Comparison of ENCODE assay signal across 16 mouse cellular contexts in the genomic region with DNA sequence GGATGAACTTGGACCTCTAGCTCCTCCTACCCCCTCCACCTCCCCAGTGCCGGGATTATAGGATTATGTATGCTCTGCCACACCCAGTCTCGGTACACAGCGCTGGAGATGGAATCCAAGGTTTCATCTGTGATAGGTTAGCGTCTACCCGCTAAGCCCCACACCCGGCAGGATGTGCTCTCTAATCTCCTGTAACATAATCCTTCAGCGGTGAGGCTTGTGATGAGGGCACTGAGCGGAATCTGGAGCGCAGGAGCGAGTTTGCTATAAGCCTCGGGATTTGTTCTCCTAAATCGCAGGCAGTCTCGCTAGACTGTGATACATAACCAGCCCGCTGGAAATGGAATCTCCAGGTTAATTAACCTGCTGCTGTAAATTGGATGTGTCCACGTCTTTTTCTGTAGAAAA. TPM values are rescaled to one million over a fixed set of nuclear protein-coding genes. Genes with fewer than 3 reads are reported as not detected.
A peak's percentile ranks its signal among the peaks of the same experiment; 100 is the strongest.
DNase-seq lines count a peak whose midpoint lies in the region; ATAC-seq and TF ChIP-seq lines count a peak whose summit lies in the region.
"Had no signal": no experiment of that assay in that cellular context is flagged by ENCODE, and none has a peak within 500 bp of the region (broad histone marks: within the 10 kb centered on the region; RNA-seq: fewer than 3 reads in every experiment).

No protein-coding gene starts in this region.

- H3K27ac ChIP-seq in heart, embryonic 14.5 days (replicated peaks in 1 of 2; ENCODE audit: control insufficient read depth in 1 of 2, insufficient read depth in 1 of 2, low read depth in 2 of 2, low read length in 2 of 2) = no peak overlapping the region
- no peak overlapping the region for H3K27ac ChIP-seq in limb, embryonic 13.5 days
- H3K27ac ChIP-seq: heart, embryonic 15.5 days; liver, embryonic 14.5 days; neural tube, embryonic 15.5 days had no signal

- no peak for ATAC-seq in heart, embryonic 14.5 days (ENCODE audit: insufficient number of reproducible peaks, insufficient read depth, low FRiP score, low read depth)
- no peak for ATAC-seq in limb, embryonic 13.5 days (ENCODE audit: low FRiP score, low read depth)
- ATAC-seq: CD4-positive, CD25-positive, alpha-beta regulatory T cell, adult 4 months had no signal

- no peak overlapping the region for H3K9ac ChIP-seq in heart, embryonic 14.5 days (ENCODE audit: low read length)
- 0 out of 2 replicates have a peak overlapping the region, but pooled peaks have one; percentile 13 for H3K9ac ChIP-seq in limb, embryonic 13.5 days
- H3K9ac ChIP-seq: heart, embryonic 15.5 days; liver, embryonic 14.5 days; neural tube, embryonic 15.5 days had no signal

- peaks cover 17% of the 10 kb centered on the region for H3K27me3 ChIP-seq in heart, embryonic 14.5 days (ENCODE audit: control insufficient read depth, insufficient read depth, low read length)
- H3K27me3 ChIP-seq in limb, embryonic 13.5 days = peaks cover 16% of the 10 kb centered on the region

- no peak overlapping the region for H3K4me3 ChIP-seq in heart, embryonic 14.5 days (ENCODE audit: control insufficient read depth in 1 of 2, insufficient read depth in 1 of 2, low read depth in 1 of 2, low read length in 2 of 2)
- no peak overlapping the region for H3K4me3 ChIP-seq in limb, embryonic 13.5 days
- no peak overlapping the region for H3K4me3 ChIP-seq in lung, adult 2 months (replicated peaks; ENCODE audit: extremely low read depth, low read depth, low read length)
- H3K4me3 ChIP-seq: erythroblast, embryonic 14.5 days; heart, embryonic 15.5 days; neural tube, embryonic 15.5 days had no signal

- no peak for TF ChIP-seq POLR2A in lung, adult 2 months (IDR thresholded peaks at IDR 0.05; ENCODE audit: borderline replicate concordance, extremely low read depth, low read depth, low read length)

- H3K4me1 ChIP-seq in heart, embryonic 14.5 days (ENCODE audit: control insufficient read depth in 2 of 2, insufficient read depth in 2 of 2, low read length in 2 of 2) = peaks cover 2 to 14% of the 10 kb centered on the region in 2 experiments; a peak in 2 of 4 replicates
- peaks cover 4% of the 10 kb centered on the region; the same call in 1 of the 2 replicates for H3K4me1 ChIP-seq in limb, embryonic 13.5 days
- peaks cover 3% of the 10 kb centered on the region for H3K4me1 ChIP-seq in lung, adult 2 months (ENCODE audit: control insufficient read depth, insufficient read depth, low read length)

- H3K4me2 ChIP-seq in heart, embryonic 14.5 days (ENCODE audit: low read length) = peak overlapping the region; percentile 18; the same call in 1 of the 2 replicates
- H3K4me2 ChIP-seq in limb, embryonic 13.5 days (replicated peaks) = no peak overlapping the region
- H3K4me2 ChIP-seq: heart, embryonic 15.5 days; neural tube, embryonic 15.5 days had no signal

- no peaks in the 10 kb centered on the region for H3K36me3 ChIP-seq in heart, embryonic 14.5 days (ENCODE audit: control insufficient read depth, insufficient read depth, low read length)
- no peaks in the 10 kb centered on the region for H3K36me3 ChIP-seq in limb, embryonic 13.5 days
- H3K36me3 ChIP-seq: heart, embryonic 15.5 days; neural tube, embryonic 15.5 days had no signal

- no peaks in the 10 kb centered on the region for H3K9me3 ChIP-seq in heart, embryonic 14.5 days (ENCODE audit: control insufficient read depth, low read length)
- H3K9me3 ChIP-seq in limb, embryonic 13.5 days = peaks cover 5% of the 10 kb centered on the region; the same call in 1 of the 2 replicates
- H3K9me3 ChIP-seq: heart, embryonic 15.5 days; neural tube, embryonic 15.5 days had no signal

- TF ChIP-seq CTCF in lung, adult 2 months (IDR thresholded peaks at IDR 0.05; ENCODE audit: insufficient read depth, low read length) = no peak

- WGBS in heart, embryonic 14.5 days = 21% methylated on average over 15 of the region's 15 CpGs
- 17% methylated on average over 15 of the region's 15 CpGs for WGBS in limb, embryonic 13.5 days
- WGBS in lung, adult 2 months = 21% methylated on average over 15 of the region's 15 CpGs

- no peak for DNase-seq in heart, postnatal 36 days
- peak; percentile 40 for DNase-seq in embryo, embryonic 11 days
- DNase-seq in retina, adult 2 months (ENCODE audit: low read depth, low spot score) = peak; percentile 93
- DNase-seq in lung, adult 2 months = no peak
- no peak for DNase-seq in right cerebral cortex, postnatal 25 days
- DNase-seq: adrenal gland, postnatal 25 days; cerebellum, adult 11 months; kidney, postnatal 10 days; thymus, adult 2 months had no signal

- intact Hi-C loops in heart, postnatal 36 days (cut with DNase I) = no loop called here

RNA-seq across cellular contexts. Expression of a gene that starts 4.2 kb away (rescaled TPM):
- polyA plus RNA-seq in heart, embryonic 14.5 days (2014; fragmentation: Nextera tagmentation; extraction: Ambion mirVana) = 43.2 and 50.9 TPM in 2 replicates
- 100 to 1,000 TPM; 629 to 755 TPM for total RNA-seq in heart, postnatal 36 days (2021)
- 50.5 and 57.0 TPM in 2 replicates for polyA plus RNA-seq in limb, embryonic 13.5 days (2015; fragmentation: Nextera tagmentation; extraction: Ambion mirVana)
- polyA plus RNA-seq in lung, adult 2 months (2012; rRNA removed) = 178 and 182 TPM in 2 replicates

RNA-seq across cellular contexts. Expression of a gene that starts 25.7 kb away (rescaled TPM):
- 267 and 277 TPM in 2 replicates for polyA plus RNA-seq in heart, embryonic 14.5 days (2014; fragmentation: Nextera tagmentation; extraction: Ambion mirVana)
- total RNA-seq in heart, postnatal 36 days (2021) = 10 to 100 TPM; 63.7 to 64.2 TPM
- polyA plus RNA-seq in limb, embryonic 13.5 days (2015; fragmentation: Nextera tagmentation; extraction: Ambion mirVana) = 356 and 364 TPM in 2 replicates
- 194 and 198 TPM in 2 replicates for polyA plus RNA-seq in lung, adult 2 months (2012; rRNA removed)

RNA-seq across cellular contexts. Expression of a gene that starts 37.5 kb away (rescaled TPM):
- polyA plus RNA-seq in heart, embryonic 14.5 days (2014; fragmentation: Nextera tagmentation; extraction: Ambion mirVana) = 11.5 and 14.1 TPM in 2 replicates
- total RNA-seq in heart, postnatal 36 days (2021) = 1 to 10 TPM in 1 of 2 experiments, under 1 TPM in 1; 0.65 to 2.1 TPM
- polyA plus RNA-seq in limb, embryonic 13.5 days (2015; fragmentation: Nextera tagmentation; extraction: Ambion mirVana) = 4.9 and 5.6 TPM in 2 replicates
- 2.6 and 2.9 TPM in 2 replicates for polyA plus RNA-seq in lung, adult 2 months (2012; rRNA removed)
- polyA plus RNA-seq: CD4-positive, CD25-positive, alpha-beta regulatory T cell, adult 4 months had no signal

Comparison
In these comparisons a context has a peak if more than half of its experiments do, and no peak if none do; other contexts are left out.
1. DNase-seq: peak in embryo, embryonic 11 days (single experiment) and retina, adult 2 months (single experiment); none in heart, postnatal 36 days (0 of 2), lung, adult 2 months (single experiment) and right cerebral cortex, postnatal 25 days (single experiment).